Mouse (Mus musculus) frontal cortex, postnatal 10 days (tissue): ENCODE data around the gene Ltbp2.

ENCODE experiments used
- DNase-seq, 2 experiments: peaks; one replicate each; pipeline ENCODE4 v3.0.0; 2022; ENCODE audit warnings: low spot score in 2 of 2, mixed read lengths in 1 of 2

Ltbp2 gene

DNA sequence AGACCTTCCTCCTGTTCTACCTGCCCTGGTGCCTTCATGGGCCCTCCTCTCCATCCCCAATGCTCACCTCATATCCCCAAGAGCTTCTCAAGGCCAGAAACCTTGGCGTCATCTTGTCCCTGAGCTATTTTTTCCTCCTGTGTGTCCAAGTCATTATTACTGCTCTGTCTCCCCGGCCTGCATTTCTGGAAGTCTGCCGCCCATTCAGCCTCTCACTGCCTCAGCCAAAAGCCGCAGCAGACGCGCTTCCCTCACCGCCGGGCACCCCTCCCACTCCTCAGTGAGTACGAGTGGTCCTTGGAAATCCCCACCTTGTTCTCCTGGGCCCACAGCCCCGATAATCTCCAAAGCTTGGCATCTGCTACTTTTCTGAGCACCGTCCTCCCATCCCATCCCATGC lies 3.8 kb upstream of the Ltbp2 start:
- no peak for DNase-seq

DNA sequence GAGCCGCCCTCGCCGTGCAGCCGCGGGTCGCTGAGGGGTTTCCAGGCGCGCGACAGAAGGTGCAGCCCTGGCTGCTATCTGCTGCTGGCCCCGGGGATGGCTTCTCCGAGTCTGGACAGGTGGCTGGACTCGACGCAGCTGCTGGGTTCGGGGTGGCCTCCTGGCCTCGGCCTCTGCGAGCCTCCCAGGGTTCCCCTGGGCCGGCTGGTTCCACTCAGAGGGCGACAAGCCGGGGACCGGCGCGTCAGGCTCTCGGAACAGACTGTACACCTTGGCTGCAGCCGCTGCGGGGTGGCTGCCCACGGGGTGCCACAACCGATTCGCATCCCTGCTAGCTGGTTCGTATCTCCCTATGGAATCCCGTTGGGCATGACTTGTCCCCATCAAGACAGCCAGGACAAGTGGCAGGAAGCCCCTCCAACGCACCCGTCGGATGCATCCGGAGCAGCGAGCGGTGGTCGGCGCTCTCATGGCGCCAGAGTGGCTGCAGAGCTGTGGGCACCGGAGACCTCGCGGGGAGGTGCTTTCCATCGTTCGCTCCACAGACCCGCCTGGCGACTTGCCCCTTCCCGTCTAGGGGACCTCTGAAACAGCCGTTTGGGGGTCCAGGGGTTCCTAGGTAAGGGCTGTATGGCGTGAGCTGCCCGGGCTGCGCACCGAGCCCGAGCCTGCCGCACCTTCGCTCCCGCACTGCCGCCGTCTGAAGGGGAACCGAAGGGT lies 411 bp downstream of the Ltbp2 start:
- DNase-seq = no peak

- no peak for DNase-seq
These were observed 2.9 kb downstream of the Ltbp2 start for GRCm38 (mm10) chr12:84873434-84873833.

GRCm38 (mm10) chr12:84872310-84872709 lies 4.0 kb downstream of the Ltbp2 start:
- DNase-seq = no peak

GRCm38 (mm10) chr12:84865431-84865830 lies 10.9 kb downstream of the Ltbp2 start:
- DNase-seq = no peak

DNA sequence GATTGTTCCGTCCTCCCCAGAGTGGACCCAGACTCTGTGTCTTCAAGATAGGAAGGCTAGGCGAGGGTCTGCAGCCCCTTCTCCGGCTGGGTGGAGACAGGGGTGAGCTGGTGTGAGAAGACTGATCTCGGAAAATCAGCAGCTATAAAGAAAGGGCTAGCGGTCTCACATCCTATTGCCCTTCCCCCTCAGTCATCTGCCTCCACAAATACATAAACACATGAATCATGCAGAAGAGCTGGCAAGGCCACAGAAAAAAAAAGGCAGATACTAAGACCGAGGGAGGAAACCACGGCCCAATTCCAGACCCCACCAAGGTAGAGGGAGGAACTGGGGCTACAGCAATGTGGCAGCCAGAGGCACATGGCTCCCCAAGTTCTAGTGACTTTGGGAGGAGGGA lies 11.5 kb downstream of the Ltbp2 start:
- DNase-seq = no peak

DNA sequence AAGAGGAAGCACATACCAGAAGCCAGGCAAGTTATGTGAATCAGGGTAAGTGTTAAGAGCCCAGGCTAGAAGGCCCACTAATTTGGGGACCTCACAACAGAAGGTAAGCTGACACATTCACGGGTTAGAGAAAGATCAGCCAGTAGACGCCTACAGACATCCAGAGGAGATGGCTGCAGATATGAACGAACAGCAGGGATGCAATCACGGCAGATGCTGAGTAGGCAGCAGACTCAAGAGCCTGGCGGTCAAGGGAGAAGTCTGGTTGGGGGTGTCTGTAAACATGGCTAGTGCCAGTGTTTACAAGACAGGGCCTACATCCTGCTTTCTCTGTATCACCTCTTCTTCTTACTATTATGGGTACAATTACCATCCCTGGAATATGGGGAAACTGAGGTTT lies 13.1 kb downstream of the Ltbp2 start:
- no peak for DNase-seq

DNA sequence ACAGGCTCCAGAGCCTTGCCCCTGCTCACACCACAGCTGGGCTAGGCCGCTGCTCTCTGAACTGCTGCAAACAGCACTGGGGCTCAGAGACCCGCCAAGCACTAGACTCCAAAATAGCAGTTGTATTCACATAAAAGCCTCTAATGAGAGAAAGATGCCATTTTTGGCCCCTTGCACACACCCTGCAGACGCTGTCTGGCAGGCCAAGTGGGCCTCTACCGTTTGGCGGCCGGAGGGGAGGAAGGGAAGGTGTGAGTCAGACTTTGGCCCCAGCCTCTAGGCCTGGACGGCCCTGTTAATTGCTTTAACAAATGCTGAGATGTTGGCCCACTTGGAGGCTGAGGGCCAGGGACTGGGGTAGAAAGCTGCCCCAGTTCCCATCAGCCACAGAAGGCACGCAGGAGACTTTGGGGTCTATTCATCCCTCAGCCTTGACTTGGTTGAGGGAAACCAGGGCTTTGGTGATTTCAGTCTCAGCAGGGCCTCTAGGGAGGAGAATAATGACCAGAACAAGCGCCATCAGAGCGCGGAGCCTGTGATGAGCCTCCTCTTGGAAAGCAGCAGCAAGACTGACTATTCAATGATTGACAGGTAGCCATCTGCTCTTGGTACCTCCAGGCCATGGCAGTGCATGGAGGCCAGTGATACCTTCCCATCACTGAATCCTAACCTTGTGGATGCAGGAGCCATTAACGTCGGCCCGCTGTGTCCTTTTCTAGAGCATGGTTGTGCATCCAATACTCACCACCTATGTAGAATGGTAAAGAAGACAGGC lies 14.0 kb downstream of the Ltbp2 start:
- no peak for DNase-seq

DNA sequence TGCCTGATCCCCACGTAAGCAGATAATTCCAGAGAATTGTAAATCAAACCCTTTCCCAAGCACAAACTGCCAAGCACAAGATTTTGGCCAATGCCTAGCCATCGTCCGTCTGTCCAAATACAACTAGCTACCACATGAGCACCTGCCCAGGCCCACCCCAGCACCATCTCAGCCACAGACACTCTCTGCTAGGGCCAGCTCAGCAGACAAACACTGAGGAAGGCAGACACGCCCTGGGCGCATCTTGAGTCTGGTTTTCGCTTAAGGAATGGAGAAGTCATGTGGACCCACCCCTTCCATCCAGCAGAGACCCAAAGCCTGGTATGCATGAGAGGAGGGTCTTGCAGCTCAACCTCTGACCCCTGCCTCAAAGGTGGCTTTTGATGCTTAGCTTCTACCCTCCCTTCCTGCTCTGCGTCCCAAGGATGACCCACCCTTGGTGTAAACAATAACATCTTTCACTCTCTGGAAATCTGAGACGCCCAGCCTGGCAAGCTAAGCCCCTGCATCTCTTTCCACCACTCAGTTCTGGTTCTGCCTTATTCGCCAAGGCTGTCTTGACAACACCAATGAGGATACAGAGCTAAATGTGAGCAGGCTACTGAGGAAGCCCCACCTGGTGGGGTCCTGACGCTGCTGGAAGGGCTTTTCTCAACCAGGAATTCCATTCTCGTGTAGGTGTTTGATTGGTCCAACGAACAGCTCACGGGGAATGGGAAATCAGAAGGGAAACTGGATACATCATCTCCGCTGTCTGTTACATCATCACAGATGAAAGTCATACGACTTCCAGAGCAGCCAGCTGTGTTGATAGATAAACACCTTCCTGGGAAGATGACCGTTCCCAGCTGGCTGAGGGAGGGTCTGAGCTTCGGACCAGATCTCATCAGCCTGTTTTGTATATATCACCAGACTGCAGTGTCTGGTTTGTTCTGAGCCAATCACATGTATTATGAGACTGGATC lies 17.9 kb downstream of the Ltbp2 start:
- no peak for DNase-seq

GRCm38 (mm10) chr12:84857706-84858105 lies 18.6 kb downstream of the Ltbp2 start:
- no peak for DNase-seq

DNA sequence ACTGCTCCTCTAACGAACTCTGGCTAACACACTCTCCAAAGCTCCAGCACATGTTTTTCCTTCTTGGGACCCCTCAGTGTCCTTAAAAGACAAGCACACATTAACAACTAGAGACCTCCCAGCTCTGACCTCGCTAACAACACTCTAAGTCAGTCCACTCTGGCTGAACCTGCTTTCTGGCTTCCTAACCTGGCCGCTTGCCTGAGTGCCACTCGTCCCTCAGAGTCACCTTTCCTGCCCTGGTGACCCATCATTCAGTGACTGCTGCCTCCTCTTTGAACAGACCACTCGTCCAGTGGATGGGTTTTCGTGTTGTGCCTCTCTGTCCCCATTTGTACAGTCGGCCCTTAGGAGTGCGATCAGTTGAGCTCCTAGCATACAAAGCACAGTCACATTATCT lies 19.8 kb downstream of the Ltbp2 start:
- no peak for DNase-seq

DNA sequence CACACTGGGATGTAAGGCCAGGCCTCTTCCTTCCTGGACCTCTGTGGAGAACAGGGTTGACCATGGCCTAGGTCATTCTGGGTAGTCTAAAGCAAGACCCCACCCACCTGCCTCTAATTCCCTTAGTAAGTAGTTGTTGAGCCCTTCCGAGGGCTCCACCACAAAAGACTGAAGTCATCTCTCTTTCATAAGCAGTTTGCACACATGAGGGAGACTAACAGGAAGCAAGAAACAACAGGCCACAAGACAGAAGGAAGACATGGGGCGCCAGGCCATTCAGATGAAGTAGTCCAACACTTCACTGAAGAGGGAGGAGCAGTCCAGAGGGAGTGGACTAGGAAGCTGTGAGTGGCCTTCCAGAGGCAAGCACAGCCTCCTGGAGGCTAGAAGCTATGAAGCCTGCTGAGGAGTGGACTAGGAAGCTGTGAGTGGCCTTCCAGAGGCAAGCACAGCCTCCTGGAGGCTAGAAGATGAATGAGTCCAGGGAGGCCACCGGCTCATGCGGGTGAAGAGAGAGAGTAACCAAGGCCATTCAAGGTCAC lies 21.2 kb downstream of the Ltbp2 start:
- DNase-seq = no peak

DNA sequence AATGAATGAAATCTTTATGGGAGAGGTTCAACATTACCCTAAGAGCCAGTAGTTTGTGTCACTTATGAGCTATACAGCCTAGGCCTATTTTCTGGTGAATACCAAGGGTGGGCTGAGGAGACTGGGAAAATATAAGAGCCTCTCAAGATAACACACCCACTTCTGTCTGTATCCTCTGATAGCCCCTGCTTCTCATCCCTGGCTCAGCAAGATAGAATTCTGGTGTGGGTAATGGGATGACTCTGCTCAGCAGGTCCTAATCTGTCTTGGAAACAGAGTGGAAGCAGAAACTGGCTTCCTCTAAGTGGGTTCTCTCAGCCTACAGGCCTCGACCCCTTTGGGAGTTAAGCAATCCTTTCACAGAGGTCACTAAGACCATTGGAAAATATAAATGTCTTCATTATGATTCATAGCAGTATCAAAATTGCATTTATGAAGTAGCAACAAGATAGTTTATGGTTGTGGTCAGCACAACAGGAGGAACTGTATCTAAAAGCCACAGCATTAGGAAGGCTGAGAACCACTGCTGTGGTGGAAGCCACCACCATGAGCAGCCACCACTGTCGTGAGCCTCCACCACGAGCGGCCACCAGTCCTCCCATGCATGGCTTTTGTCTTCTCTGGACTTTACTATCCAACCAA lies 21.8 kb downstream of the Ltbp2 start:
- DNase-seq = no peak

GRCm38 (mm10) chr12:84851403-84852040 lies 24.8 kb downstream of the Ltbp2 start:
- DNase-seq = no peak

DNA sequence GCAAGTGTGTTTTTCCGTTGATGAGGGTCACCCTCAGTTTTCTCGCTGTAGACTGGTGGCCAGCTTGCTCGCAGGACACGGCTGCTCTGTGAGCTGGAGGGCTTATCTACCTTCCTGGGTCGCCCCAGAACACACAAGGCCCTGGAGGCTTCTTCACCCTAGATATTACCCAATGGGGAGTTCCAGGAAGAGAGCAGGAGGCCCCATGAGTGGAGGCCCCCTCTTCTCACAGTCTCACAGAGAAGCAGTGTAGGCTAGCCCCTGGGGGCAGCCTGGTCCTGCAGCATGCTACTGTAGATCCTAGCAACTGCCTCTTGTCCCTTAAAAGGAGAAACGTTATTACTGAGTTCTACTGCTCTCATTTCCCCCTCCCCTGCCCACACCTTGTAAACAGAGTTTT lies 28.4 kb downstream of the Ltbp2 start:
- DNase-seq = no peak

DNA sequence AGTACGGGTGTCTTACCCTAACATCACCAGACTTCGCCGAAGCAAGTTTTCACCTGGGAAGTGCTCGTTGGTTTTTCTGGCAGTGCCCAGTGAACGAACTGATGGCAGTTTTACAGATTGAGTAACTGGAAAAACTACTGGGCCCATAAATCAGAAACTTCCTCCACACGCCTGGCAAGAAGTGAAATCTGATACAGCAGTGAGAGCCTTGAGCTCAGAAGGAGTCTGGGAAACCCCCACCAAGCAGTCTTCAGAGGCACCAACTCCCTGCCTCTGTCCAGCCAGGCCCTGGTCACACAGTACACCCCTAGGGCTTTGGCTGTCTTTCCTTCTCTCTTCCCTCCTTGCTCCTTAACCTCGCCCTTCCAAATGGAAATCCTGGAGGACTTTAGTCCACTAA lies 28.9 kb downstream of the Ltbp2 start:
- no peak for DNase-seq

DNA sequence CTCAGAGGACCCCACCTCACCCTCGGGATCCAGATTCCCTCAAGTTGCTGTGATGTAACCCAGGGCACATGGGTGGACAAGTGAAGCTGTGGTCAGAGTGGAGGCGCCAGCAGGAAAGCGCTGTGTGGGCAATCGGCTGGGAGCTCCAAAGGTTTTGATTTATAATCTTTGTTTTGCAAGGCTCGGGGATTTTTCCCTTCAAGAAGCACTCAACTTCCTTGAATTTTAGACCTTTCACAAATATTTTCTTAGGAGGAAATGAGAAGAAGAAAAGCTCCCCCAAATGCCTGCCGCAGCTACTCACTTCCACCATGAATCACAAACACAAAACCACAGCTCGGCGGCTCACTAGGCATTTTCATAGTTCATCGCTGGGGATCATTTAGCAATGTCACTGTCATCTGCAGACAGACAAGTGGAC lies 29.7 kb downstream of the Ltbp2 start:
- DNase-seq = no peak

- DNase-seq = no peak
These were observed 33.6 kb downstream of the Ltbp2 start for GRCm38 (mm10) chr12:84842706-84843105.

DNA sequence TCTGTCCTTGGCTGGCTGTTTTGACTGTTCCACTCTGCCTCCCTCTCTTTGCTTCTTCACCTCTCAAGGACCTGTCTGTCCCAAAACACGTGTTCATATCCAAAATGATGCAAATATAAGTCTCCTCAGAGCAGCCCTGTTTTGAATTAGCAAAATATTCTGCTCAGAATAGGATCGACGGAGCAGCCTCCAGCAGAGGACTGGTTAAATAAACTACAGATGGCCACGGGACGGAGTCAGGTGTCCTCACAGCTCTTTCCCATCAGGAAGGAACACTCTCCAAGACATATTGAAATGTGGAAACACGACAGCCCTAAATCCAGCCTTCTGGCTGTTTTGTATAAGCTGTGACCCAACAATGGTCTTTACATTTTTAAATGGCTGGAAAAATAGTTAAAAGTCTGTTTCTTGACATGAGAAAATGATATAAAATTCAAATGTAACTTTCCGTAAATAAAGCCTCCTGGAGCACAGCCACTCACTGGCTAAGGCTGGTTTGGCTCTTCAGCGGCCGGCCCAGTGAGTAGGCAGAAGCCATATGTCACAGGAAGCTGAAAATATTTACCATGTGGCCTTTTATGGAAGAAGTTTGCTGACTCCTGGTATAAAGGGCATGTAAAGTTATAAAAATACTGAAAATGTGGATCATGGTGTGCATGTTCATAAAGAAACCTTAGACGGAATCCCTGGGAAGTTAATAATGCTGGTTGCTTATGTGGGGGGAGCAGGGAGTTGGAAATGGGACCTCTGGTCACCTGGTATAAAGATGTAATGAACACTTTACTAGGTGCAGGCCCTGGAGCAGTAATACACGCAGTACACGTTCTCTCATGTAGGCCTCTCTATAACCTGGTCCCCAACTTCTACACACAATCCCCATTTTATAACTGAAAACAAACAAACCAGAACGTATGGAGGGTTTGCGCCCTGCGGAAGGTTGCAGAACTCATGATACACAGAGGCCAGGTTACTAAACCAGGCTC lies 34.9 kb downstream of the Ltbp2 start:
- no peak for DNase-seq

DNA sequence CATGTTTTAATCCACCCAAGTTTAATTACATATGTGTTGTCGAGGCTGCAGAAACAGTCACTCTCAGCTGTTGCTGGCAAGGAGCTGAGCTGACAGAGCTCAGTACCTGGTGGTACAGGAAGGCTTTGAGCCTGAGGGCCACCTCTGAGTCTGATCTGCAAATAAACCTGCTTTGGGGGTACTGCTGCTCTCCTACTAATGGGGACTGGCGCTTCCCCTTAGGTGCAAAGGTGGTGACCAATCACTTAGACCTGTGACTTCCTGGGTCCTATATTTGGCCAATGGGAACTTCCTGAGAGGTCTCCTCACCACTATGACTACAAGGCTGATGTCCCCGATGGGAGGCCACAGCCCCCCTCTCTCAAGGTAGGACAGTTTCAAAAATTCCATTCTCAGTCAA lies 35.6 kb downstream of the Ltbp2 start:
- no peak for DNase-seq
